Mouse (Mus musculus): ENCODE results near the gene Lnx2.

Gene Lnx2

GRCm38 (mm10) chr5:147076026-147076798 lies at the start of gene Lnx2:
Gene Lnx2, minus strand, starts transcription at chr5:147076586.
- in situ Hi-C loops (cut with MboI, MseI): loop anchor here (10.0 kb wide), 1 partner anchor 241 kb away; the partner anchor contains the start of gene Rpl21

GRCm38 (mm10) chr5:147125542-147126185 lies 49.3 kb upstream of the Lnx2 start:
- in situ Hi-C loops (cut with MboI, MseI): loop anchor here (5.0 to 10.0 kb wide), 2 partner anchors 618 to 839 kb away; no protein-coding TSS in a partner anchor

- in situ Hi-C loops (cut with MboI, MseI): loop anchor here (5.0 to 10.0 kb wide), 2 partner anchors 617 to 840 kb away; no protein-coding TSS in a partner anchor
Observed at GRCm38 (mm10) chr5:147124794-147125193, 48.4 kb upstream of the Lnx2 start.

GRCm38 (mm10) chr5:147121146-147121545 lies 44.8 kb upstream of the Lnx2 start:
- in situ Hi-C loops (cut with MboI, MseI): loop anchor here (10.0 kb wide), 1 partner anchor 844 kb away; no protein-coding TSS in a partner anchor

GRCm38 (mm10) chr5:147117027-147117426 lies 40.6 kb upstream of the Lnx2 start:
- in situ Hi-C loops (cut with MboI, MseI): no loop called here

GRCm38 (mm10) chr5:147115631-147116030 lies 39.2 kb upstream of the Lnx2 start:
- in situ Hi-C loops (cut with MboI, MseI): no loop called here

- in situ Hi-C loops (cut with MboI, MseI): no loop called here
Observed at GRCm38 (mm10) chr5:147114738-147115137, 38.4 kb upstream of the Lnx2 start.

GRCm38 (mm10) chr5:147108861-147109591 lies 32.6 kb upstream of the Lnx2 start:
- in situ Hi-C loops (cut with MboI, MseI): no loop called here

GRCm38 (mm10) chr5:147107276-147107675 lies 30.9 kb upstream of the Lnx2 start:
- in situ Hi-C loops (cut with MboI, MseI): no loop called here

- in situ Hi-C loops (cut with MboI, MseI): no loop called here
Observed at GRCm38 (mm10) chr5:147102295-147102694, 25.9 kb upstream of the Lnx2 start.

GRCm38 (mm10) chr5:147100180-147100579 lies 23.8 kb upstream of the Lnx2 start:
- in situ Hi-C loops (cut with MboI, MseI): no loop called here

GRCm38 (mm10) chr5:147098667-147099066 lies 22.3 kb upstream of the Lnx2 start:
- in situ Hi-C loops (cut with MboI, MseI): no loop called here

GRCm38 (mm10) chr5:147096586-147096985 lies 20.2 kb upstream of the Lnx2 start:
- in situ Hi-C loops (cut with MboI, MseI): no loop called here

- in situ Hi-C loops (cut with MboI, MseI): no loop called here
Observed at GRCm38 (mm10) chr5:147094296-147094695, 17.9 kb upstream of the Lnx2 start.

- in situ Hi-C loops (cut with MboI, MseI): no loop called here
Observed at GRCm38 (mm10) chr5:147092448-147092847, 16.1 kb upstream of the Lnx2 start.

- in situ Hi-C loops (cut with MboI, MseI): no loop called here
Observed at GRCm38 (mm10) chr5:147090256-147090963, 14.0 kb upstream of the Lnx2 start.

GRCm38 (mm10) chr5:147089836-147090235 lies 13.4 kb upstream of the Lnx2 start:
- in situ Hi-C loops (cut with MboI, MseI): no loop called here

- in situ Hi-C loops (cut with MboI, MseI): no loop called here
Observed at GRCm38 (mm10) chr5:147086816-147087215, 10.4 kb upstream of the Lnx2 start.

- in situ Hi-C loops (cut with MboI, MseI): no loop called here
Observed at GRCm38 (mm10) chr5:147085201-147085894, 9.0 kb upstream of the Lnx2 start.

- in situ Hi-C loops (cut with MboI, MseI): loop anchor here (10.0 kb wide), 1 partner anchor 244 kb away; the partner anchor contains the start of gene Rpl21
Observed at GRCm38 (mm10) chr5:147078110-147078900, 1.9 kb upstream of the Lnx2 start.
